Mouse (Mus musculus): ENCODE results near the gene Rag1.

The Rag1 gene

DNA sequence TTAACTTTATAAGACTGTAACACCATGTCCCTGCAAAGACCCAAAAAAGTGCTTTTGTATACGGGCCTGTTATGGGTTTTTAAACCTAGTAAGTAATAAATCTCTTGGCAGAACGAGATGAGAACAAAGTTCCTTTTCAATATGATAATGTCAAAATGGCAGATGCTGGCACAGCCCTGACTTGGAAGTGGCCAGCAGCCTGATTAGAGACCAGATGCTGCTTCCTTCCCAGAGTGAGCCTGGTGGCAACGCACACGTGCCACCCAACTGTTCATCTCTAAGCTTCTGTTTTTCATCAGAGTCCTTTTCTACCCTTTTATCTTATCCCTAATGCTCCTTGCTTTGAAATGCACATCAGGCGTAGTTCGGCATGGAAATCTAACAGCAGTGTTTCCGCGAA is 57.9 kb downstream of the Rag1 start:
- no peak for DNase-seq (ENCODE audit: low spot score in 2 of 2)
